Mouse (Mus musculus) adrenal gland, postnatal 36 days (tissue): Measurements from ENCODE around the gene Dtx4. TPM values are rescaled to one million over a fixed set of nuclear protein-coding genes. Genes with fewer than 3 reads are reported as not detected.

Source experiments
- DNase-seq, 2 experiments: peaks; one replicate each; pipeline ENCODE4 v3.0.0; 2021; ENCODE audit warnings: mixed read lengths in 1 of 2
- total RNA-seq, 2 experiments: library from RNA; stranded (reverse); gene quantifications; 2 replicates each; pipeline ENCODE4 v1.2.3; 2021

Dtx4 gene
- total RNA-seq, 2 experiments from 2014 or later: 11.4 to 17.6 TPM

GRCm38 (mm10) chr19:12467436-12467835, 33.8 kb downstream of the Dtx4 start:
- DNase-seq: peak; percentile 55 to 66

- peak; percentile 58 to 77 for DNase-seq
Observed at GRCm38 (mm10) chr19:12466204-12466603, 35.0 kb downstream of the Dtx4 start.

GRCm38 (mm10) chr19:12465530-12466144, 35.6 kb downstream of the Dtx4 start:
- DNase-seq: no peak

DNA sequence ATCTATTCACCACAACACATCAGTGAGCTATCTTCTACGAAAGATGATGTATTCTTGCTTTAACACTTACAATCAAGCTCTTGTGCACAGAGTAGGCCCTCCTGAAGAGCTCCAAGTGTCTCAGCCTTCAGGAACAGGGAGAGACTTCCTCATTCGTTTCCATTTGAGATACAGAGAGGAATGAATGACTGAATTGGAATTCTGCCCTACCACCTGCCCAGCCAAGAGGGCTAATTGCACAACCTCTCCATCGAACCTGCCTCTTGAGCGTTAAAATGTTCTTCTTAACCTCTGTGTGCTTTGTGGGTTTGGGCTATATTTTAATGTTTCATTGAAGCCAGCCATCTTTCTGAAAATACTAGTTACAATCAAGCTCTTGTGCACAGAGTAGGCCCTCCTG, 36.6 kb downstream of the Dtx4 start:
- DNase-seq: no peak

DNA sequence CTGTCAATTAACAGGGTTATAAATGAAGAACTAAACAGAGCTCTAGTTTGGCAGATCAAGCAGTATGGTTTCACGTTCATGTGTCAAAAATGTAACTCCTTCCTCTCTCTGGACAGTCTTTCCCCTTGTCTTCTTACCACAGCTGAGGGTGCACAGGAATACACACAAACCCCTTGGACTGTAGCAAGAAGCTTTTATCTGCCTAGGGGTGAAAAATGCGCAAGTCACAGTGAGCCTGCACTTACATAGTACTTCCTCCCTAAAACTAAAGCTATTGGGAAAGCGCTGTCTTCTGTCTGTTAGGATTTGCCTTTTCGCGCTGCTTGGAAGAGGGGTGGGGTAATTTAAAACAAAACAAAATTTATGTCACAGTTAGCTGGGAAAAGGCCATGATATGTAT, 37.1 kb downstream of the Dtx4 start:
- DNase-seq: no peak

DNA sequence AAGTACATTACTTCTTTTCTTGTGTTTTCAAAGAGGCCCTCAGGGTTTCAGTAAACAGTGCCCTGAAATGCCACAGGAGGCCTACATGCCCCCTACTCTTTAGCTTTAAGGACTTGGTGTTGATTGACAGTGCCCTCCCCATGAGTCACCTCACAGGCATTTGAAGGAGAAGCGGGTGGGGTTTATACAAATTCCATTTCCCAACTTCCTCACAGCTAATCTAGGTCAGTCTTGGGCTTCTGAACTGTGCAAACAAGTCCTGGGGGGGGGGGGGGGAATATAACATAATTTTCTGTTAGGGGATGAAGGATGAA, 37.6 kb downstream of the Dtx4 start:
- DNase-seq: peak in 1 of 2 experiments; percentile 58

DNA sequence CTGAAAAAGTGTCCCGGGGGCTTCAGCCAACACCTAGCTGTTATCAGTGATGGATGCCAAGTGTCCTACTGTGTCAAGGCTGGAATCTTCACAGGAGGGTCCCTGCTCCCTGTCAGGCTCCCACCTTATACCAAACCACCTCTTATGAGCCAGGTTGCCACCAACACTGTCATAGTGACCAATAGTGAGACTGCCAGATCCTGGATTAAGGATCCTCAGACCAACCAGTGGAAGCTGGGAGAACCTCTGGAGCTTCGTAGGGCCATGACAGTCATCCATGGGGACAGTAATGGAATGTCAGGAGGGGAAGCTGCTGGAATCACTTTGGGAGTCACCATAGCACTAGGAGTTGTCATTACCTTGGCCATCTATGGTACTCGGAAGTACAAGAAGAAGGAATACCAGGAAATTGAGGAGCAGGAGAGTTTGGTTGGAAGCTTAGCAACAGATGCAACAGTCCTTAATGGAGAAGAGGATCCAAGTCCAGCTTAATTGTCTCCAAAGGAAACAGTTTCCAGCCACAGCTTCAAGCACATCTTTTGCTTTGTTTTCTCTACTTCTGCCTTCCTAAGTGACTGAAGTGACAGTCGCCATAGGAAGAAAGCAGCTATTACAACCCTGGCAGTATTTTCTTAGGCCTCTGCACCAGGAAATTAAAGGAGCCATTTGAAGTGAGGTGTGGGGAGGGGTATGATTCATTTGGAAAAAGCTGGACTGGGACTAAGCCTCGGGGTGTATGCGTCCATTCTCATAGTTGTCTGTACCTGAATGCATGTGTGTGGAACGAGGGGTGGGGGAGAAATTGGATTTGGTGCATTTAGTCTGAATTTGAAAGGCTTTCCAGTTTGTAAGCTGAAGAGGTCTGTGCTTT, 38.2 kb downstream of the Dtx4 start:
- DNase-seq: no peak

DNA sequence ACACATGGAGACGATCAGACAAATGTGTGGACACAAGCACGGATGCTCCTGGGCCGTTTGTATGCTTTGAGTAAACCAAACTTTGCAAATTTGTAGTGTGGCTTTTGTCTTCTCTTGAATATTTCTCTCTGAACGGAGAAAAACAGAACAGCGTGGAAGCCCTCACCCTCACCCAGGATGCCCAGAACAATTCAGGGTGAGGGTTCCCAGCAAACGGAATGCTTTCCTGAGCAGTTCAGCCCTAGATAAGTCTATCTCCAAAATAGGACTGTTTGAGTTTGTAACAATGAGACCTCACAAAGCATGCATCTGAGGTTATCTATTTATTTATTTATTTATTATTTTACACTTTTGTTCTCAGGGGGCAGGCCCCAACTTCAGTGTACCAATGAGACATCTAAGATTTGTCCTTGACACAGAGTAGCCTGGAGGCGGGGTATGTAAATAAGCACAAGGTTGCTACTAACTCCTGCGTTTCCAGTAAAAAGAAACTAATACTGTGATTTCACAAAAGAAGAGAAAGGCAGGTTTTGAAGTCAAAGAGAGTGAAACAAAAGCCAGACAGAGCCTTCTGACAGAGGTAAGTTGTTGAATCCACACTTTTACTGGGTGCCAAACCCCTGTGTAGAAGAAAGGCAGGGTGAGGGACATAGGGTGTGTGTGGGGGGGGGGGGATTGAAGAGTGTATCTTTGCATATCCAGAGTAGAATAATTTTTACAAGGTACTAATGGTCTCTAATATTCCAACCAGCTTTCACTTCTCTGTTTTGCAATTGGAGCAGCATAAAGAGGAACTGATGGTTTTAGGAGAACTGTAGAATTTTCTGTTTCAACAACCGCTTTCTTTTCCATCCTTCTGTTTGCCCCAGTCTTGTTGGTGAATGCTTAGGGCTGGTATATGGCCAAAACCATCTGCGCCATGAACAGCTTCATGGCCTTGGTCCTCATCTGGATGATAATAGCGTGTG, 40.7 kb downstream of the Dtx4 start, which contains the start of gene Mpeg1:
Gene Mpeg1 (plus strand): TSS at position 498 of the 968 bp plus-strand sequence.
- DNase-seq: no peak

GRCm38 (mm10) chr19:12459516-12459915, 41.7 kb downstream of the Dtx4 start:
- no peak for DNase-seq

DNA sequence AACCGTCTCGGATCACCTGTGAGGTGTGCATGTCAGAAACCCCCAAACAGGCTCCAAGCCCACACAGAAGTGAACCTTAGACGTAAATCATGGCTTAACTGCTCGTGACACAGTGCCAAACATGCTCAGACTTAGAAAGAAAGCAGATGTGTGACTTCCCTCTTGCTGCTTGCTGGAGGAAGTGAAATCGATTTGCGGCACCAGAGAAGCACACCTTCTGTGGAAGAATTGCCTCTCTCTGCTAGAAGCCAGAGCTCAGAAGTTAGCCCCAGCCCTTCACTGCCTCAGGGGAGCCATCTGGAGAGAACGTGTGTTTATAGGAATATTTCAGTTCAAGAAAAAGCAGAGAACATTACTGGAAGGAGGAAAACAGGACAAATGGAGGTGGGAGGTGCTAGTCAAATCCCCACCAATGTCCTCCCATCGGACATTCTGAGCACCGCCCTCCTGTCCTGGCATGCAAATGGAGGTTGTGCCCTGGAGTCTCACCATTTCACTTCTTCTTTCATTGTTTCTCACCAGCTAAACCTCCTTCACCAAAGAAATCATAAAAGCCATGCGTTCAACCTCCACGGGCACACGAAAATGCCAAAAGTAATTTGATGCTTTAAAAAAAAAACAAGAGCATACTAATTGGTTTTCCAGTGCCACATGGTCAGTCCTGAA, 43.7 kb downstream of the Dtx4 start:
- DNase-seq: no peak

- no peak for DNase-seq
Observed at GRCm38 (mm10) chr19:12445014-12445413, 56.2 kb downstream of the Dtx4 start.

- no peak for DNase-seq
Observed at GRCm38 (mm10) chr19:12442560-12442959, 58.7 kb downstream of the Dtx4 start.

DNA sequence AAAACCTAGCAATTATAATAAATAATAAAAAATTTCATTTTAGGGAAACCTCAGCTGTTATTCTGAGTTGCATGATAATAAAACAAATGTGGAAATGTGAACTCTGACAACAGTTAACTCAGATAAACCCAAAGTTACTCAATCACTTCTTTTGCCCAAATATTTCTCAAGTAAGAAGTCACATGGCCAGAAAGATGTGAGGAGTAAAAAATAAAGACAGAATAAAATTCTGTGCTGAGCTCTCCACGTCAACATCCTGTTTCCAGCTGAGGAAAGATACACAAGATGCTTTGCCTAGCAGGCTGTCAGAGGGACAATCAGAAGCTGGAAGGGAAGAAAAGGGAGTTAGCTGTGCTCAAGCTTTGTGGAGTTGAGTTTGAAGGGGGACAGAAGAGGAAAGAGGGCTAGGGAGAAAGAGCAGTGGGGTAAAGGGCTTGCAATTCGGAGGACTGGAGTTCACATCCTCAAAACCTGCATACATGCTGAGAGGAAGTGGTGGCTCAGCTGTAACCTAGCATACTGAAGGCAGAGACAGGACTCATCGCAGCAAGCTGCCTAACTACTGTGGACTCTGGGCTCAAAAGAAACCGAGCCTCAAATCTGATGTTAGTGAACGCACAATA, 61.0 kb downstream of the Dtx4 start:
- DNase-seq: no peak

GRCm38 (mm10) chr19:12439581-12439980, 61.7 kb downstream of the Dtx4 start:
- no peak for DNase-seq

- no peak for DNase-seq
Observed at GRCm38 (mm10) chr19:12435750-12436524, 65.3 kb downstream of the Dtx4 start.

DNA sequence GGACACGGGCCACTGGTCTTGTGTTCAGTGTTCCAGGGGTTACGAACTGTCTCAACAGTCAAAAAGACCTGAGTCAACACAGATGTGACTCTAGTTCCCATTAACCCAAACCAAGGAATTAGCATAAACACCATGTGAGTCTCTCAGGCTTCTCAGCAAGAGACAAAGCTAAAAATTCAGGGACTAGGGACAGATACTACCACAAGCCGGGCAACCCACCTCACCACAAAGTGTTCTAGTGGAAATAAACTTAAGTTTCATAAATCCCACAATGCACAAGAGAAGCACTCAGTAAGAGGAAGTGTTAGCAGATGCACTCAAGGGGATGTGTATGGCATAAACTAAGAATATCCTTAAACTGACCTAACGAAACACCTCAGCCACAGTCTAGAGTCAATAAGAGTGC, 66.2 kb downstream of the Dtx4 start:
- DNase-seq: no peak

DNA sequence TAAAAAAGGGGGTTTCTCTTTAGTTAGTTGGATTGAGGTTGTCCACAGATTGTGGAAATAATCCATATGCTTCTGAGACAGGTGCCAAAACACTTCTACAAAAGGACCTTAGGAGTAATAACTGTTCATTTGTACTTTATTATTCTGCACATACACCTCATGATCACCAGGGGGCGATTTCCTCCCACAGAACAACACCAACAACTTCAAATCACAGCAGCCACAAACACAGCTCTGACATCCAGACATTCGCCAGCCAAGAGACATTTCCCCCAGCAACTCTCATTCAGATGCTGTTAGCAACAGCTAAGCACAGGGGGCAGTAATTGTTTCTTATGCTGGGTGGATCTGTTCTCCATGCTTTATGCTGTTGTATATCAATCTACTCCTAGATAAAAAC, 68.2 kb downstream of the Dtx4 start:
- peak; percentile 17 to 44 for DNase-seq

GRCm38 (mm10) chr19:12427605-12428004, 73.6 kb downstream of the Dtx4 start, which contains the start of gene Pfpl:
Pfpl (plus strand) TSS chr19:12427905.
- DNase-seq: no peak

GRCm38 (mm10) chr19:12427101-12427500, 74.2 kb downstream of the Dtx4 start:
- DNase-seq: no peak

- DNase-seq: no peak
Observed at GRCm38 (mm10) chr19:12421680-12422079, 79.6 kb downstream of the Dtx4 start.

DNA sequence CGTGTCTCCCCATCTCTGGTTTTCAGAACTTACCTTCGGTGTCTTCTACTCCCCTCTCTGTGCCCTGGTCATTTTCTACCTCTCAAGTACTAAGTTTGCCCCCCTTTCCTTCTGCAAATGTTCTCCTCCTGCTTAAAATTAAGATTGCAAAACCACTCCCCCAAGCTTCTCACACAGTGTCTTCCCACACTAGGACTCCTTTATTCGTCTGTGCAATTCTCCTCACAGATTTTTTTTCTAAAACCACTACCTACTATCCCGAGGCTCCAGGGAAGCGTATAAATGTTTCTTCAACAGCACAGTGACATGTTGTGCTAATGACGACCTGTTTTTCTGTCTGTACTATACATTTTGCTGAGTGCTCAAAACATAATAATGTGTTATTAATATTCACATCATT, 80.7 kb downstream of the Dtx4 start:
- DNase-seq: no peak
